Mouse (Mus musculus): ENCODE data around the gene Slc35d3. TPM values are rescaled to one million over a fixed set of nuclear protein-coding genes. Genes with fewer than 3 reads are reported as not detected.

The Slc35d3 gene
- polyA plus RNA-seq, 1 experiment from 2014 or later, result 0.95 TPM

GRCm38 (mm10) chr10:19815371-19815770, 35.9 kb downstream of the Slc35d3 start:
- H3K4me1 ChIP-seq (replicated peaks; ENCODE audit: control insufficient read depth, insufficient read depth, low read length), result no peaks in the 10 kb centered on the region
- ATAC-seq (ENCODE audit: low read depth), result no peak
- no peak overlapping the region for H3K4me2 ChIP-seq (ENCODE audit: low read depth, low read length)
- no peaks in the 10 kb centered on the region for H3K9me3 ChIP-seq (ENCODE audit: control insufficient read depth, low read length)
- no peak overlapping the region for H3K27ac ChIP-seq (ENCODE audit: low read length)
- 34% methylated on average over 8 of the region's 8 CpGs for WGBS
- H3K27me3 ChIP-seq (ENCODE audit: control insufficient read depth, insufficient read depth, low read depth, low read length), result 0 out of 2 replicates have a peak, but pooled peaks cover 2% of the 10 kb centered on the region
- no peak overlapping the region for H3K4me3 ChIP-seq (ENCODE audit: low read length)
- no peaks in the 10 kb centered on the region for H3K36me3 ChIP-seq (ENCODE audit: control insufficient read depth, insufficient read depth, low read length)
- no peak overlapping the region for H3K9ac ChIP-seq (ENCODE audit: low read length)

GRCm38 (mm10) chr10:19811436-19812172, 39.7 kb downstream of the Slc35d3 start:
- H3K4me2 ChIP-seq (ENCODE audit: low read depth, low read length), result no peak overlapping the region
- H3K36me3 ChIP-seq (ENCODE audit: control insufficient read depth, insufficient read depth, low read length), result no peaks in the 10 kb centered on the region
- no peaks in the 10 kb centered on the region for H3K4me1 ChIP-seq (replicated peaks; ENCODE audit: control insufficient read depth, insufficient read depth, low read length)
- no peaks in the 10 kb centered on the region for H3K9me3 ChIP-seq (ENCODE audit: control insufficient read depth, low read length)
- no peak overlapping the region for H3K27ac ChIP-seq (ENCODE audit: low read length)
- H3K4me3 ChIP-seq (ENCODE audit: low read length), result no peak overlapping the region
- ATAC-seq (ENCODE audit: low read depth), result no peak
- 46% methylated on average over 9 of the region's 9 CpGs for WGBS
- no peak overlapping the region for H3K9ac ChIP-seq (ENCODE audit: low read length)
- H3K27me3 ChIP-seq (ENCODE audit: control insufficient read depth, insufficient read depth, low read depth, low read length), result no peaks in the 10 kb centered on the region

GRCm38 (mm10) chr10:19804763-19805162, 46.5 kb downstream of the Slc35d3 start:
- Histone ChIP-seq H3K4me3 (ENCODE audit: low read length) (no peak overlapping the region), H3K27me3 (ENCODE audit: control insufficient read depth, insufficient read depth, low read depth, low read length) (no peaks in the 10 kb centered on the region), H3K4me2 (ENCODE audit: low read depth, low read length) (no peak overlapping the region), H3K27ac (ENCODE audit: low read length) (no peak overlapping the region), H3K9me3 (ENCODE audit: control insufficient read depth, low read length) (no peaks in the 10 kb centered on the region), H3K4me1 (replicated peaks; ENCODE audit: control insufficient read depth, insufficient read depth, low read length) (no peaks in the 10 kb centered on the region), H3K36me3 (ENCODE audit: control insufficient read depth, insufficient read depth, low read length) (no peaks in the 10 kb centered on the region), H3K9ac (ENCODE audit: low read length) (no peak overlapping the region)
- ATAC-seq (ENCODE audit: low read depth), result no peak
- WGBS, result 84% methylated on average over 7 of the region's 7 CpGs

- ATAC-seq (ENCODE audit: low read depth), result no peak
- Histone ChIP-seq H3K4me1 (replicated peaks; ENCODE audit: control insufficient read depth, insufficient read depth, low read length) (no peaks in the 10 kb centered on the region), H3K4me2 (ENCODE audit: low read depth, low read length) (no peak overlapping the region), H3K9ac (ENCODE audit: low read length) (no peak overlapping the region), H3K4me3 (ENCODE audit: low read length) (no peak overlapping the region), H3K27me3 (ENCODE audit: control insufficient read depth, insufficient read depth, low read depth, low read length) (no peaks in the 10 kb centered on the region), H3K36me3 (ENCODE audit: control insufficient read depth, insufficient read depth, low read length) (no peaks in the 10 kb centered on the region), H3K27ac (ENCODE audit: low read length) (no peak overlapping the region), H3K9me3 (ENCODE audit: control insufficient read depth, low read length) (no peaks in the 10 kb centered on the region)
- 76% methylated on average over 7 of the region's 7 CpGs for WGBS
Measured at GRCm38 (mm10) chr10:19802958-19803357, 48.3 kb downstream of the Slc35d3 start.

Other genes with a start within 250 kb of the Slc35d3 start
- gene Il22ra2, start 229.5 kb downstream of the Slc35d3 start, polyA plus RNA-seq (2015; fragmentation: Nextera tagmentation; extraction: Ambion mirVana), result not detected in 2 replicates
- gene Il20ra, start 138.9 kb downstream of the Slc35d3 start, polyA plus RNA-seq (2015; fragmentation: Nextera tagmentation; extraction: Ambion mirVana), result 0.14 and 0.19 TPM in 2 replicates
- 30.5 and 34.2 TPM in 2 replicates for gene Pex7, start 56.2 kb upstream of the Slc35d3 start, polyA plus RNA-seq (2015; fragmentation: Nextera tagmentation; extraction: Ambion mirVana)
- 1.2 and 1.7 TPM in 2 replicates for gene Map3k5, start 83.0 kb upstream of the Slc35d3 start, polyA plus RNA-seq (2015; fragmentation: Nextera tagmentation; extraction: Ambion mirVana)

Data from lung, embryonic 16.5 days (tissue).